Mouse (Mus musculus): ENCODE data around the gene Hspb1.

The Hspb1 gene

DNA sequence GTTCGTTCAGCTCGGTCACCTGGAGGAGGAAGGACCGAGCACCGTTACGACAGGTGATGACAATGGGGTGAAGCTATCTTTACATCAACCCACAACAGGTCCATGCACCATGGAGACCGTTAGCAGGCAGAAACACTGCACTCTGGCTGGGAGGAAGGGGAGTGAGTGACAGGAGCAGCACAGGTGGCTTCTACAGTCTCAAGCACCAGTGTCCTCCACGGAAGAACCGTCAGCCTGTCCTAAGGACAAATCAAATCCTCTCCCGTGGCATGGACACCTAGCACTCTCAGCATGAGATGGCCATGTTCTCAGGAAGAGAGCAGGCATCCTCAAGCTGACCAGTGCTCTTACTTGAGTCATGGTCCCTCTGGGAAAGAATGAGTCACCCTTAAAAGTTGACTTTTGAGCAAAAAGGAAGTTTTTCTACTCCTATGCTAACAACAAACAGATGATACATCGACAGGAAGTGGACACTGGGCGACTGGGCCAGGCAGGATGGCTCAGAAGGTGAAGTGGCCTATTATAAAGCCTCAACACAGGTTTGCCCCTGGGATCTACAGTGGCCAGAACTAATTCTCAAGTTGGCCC is 24.0 kb downstream of the Hspb1 start:
- no peak for DNase-seq (ENCODE audit: low read depth, low spot score)

GRCm38 (mm10) chr5:135913201-135913600 is 25.5 kb downstream of the Hspb1 start:
- no peak for DNase-seq (ENCODE audit: low read depth, low spot score)

DNA sequence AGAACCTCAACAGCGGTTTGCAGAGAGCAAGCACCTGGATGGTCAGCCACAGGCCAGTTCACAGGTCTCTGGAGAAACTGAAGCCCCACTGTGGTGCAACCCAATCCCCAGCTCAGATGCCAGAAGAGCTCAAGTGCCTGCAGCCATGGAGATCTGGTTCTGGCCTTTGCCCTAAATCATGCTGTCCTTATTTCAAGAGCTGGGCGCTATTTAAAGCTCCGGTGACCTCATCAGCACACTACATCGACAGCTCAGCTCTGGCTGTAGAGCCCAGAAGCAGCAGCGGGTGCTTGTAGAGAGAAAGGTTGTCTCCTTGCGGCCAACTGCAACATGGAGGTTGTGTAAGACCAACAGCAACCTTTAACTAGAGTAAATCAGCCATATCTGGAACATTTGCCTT is 26.4 kb downstream of the Hspb1 start:
- no peak for DNase-seq (ENCODE audit: low read depth, low spot score)

- no peak for DNase-seq (ENCODE audit: low read depth, low spot score)
These were observed 28.4 kb downstream of the Hspb1 start for GRCm38 (mm10) chr5:135916051-135916565.

GRCm38 (mm10) chr5:135916601-135917000 is 28.9 kb downstream of the Hspb1 start:
- no peak for DNase-seq (ENCODE audit: low read depth, low spot score)

DNA sequence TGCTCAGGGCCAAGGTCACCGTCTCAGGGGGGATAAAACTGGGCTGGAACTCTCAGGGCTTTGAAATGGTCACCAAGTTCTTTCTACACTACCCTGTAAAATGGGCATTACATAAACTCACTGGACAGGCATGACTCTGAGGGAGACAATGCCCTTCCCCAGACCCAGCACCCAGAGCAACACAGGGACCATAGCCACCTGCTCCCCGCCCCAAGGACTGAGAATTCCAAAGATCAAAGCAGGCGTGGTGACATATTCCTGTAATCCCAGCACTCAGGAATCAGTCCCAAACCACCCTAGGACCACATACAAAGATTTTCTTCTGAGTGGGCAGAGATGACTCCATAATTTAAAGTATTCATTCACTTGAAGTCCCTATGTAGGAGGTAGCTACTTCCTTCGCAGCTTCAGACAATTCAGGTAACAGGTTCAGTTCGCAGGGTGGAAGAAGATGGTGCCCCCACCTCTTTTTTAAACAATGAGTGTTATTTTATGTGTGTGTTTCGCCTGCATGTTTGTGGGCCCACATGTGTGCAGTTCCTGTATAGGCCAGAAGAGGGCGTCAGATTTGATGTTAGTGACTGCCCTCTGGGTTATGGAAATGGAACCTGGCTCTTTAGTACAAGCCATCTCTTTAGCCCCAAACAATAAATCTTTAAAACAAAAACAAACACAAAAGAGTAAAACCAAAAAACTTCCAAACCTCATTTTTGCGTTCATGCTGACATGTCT is 29.8 kb downstream of the Hspb1 start:
- DNase-seq (ENCODE audit: low read depth, low spot score), result no peak

GRCm38 (mm10) chr5:135918059-135918437 is 30.3 kb downstream of the Hspb1 start:
- DNase-seq (ENCODE audit: low read depth, low spot score), result no peak

DNA sequence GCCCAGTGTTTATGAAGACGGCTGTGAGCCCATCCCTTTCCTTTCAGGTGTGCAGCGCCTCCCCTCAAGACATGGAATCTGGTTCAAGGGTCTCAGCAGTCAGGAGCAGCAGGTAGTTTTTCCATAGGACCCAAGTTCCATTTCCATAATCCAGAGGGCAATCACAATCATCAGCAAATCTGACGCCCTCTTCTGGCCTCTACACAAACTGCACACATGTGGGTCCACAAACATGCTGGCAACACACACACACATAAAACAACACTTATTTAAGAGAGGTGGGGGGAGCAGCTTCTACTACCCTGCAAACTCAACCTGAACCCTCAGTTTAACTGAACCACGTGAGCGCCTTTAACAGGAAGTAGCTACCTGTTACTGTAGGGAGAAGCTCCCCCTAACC is 30.9 kb downstream of the Hspb1 start:
- DNase-seq (ENCODE audit: low read depth, low spot score), result no peak

DNA sequence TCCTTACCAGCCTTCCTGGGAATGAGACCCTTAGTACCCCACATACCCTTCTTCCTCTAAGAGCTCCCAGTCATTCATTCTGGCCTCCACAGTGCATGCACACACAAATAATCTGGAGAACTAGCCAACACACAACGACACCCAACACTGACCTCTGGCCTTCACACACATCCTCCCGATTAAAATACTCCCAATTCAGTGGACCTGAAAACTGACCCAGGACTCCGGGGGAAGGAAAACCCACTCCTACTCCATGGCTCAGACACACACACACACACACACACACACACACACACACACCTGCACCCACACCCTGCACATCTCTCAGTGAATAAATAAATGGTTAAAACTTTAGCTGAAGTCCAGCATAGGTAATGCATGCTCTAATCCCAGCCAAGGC is 32.2 kb downstream of the Hspb1 start:
- DNase-seq (ENCODE audit: low read depth, low spot score), result no peak

DNA sequence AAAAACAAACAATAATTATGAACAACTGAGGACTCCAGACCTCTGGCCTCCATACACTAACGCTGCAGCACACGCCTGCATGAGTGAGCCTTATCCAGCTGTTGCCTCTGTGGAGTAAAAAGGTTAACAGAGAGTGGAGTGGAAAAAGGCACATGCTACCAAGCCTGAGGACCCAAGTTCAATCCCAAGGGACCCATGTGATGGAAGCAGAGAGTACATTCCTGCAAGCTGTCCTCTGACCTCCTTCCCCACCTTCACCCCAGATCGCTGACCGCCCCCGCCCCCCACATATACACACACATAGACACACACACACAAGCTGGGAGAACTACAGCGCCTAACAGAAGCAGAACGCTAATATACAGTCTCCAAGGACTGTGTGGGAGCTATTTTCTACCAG is 36.2 kb downstream of the Hspb1 start:
- no peak for DNase-seq (ENCODE audit: low read depth, low spot score)

DNA sequence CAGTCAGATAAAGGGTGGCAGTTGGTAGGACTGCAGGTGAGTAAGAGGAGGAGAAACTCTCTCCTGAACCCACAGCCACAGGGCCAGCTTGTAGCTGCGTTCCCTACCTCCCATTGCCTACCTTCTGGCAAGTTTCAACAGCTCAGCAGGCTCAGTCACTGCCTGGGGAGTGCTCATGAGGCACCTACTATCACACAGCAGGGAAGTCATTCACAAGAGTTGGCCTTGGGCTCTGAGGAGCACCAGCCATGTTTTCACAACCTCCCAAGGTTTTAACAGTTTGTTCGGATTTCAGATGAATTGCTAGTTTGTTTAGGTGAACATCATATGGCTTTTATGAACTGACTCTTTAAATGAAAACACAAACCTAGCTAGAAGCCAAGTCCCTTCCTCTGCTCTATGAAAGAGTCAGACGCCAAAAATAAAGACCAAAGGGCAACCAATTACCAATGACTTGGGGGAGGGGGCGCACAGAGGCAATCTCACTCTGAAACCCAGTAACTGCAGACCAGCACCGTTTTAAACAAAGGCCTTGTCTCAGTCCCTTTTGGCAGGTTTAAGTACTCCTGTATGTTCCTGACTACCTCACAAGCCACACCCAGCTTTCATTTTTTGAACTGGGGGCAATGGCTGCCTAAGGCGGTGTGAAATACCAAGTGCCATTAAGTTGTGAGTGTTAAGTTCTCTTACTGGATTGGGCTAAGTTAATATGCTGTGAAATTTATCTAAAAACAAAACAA is 42.1 kb downstream of the Hspb1 start:
- DNase-seq (ENCODE audit: low read depth, low spot score), result no peak

GRCm38 (mm10) chr5:135931526-135931925 is 43.8 kb downstream of the Hspb1 start:
- DNase-seq (ENCODE audit: low read depth, low spot score), result no peak

GRCm38 (mm10) chr5:135932359-135932758 is 44.6 kb downstream of the Hspb1 start:
- no peak for DNase-seq (ENCODE audit: low read depth, low spot score)

GRCm38 (mm10) chr5:135933222-135933899 is 45.6 kb downstream of the Hspb1 start:
- DNase-seq (ENCODE audit: low read depth, low spot score), result no peak

- peak; percentile 35 for DNase-seq (ENCODE audit: low read depth, low spot score)
These were observed 46.3 kb downstream of the Hspb1 start for GRCm38 (mm10) chr5:135933900-135934441.

GRCm38 (mm10) chr5:135934481-135935175 is 46.9 kb downstream of the Hspb1 start, which contains the start of gene Ywhag:
Gene Ywhag (minus strand): TSS chr5:135934616.
- DNase-seq (ENCODE audit: low read depth, low spot score), result peak; percentile 97

GRCm38 (mm10) chr5:135935176-135935523 is 47.4 kb downstream of the Hspb1 start:
- no peak for DNase-seq (ENCODE audit: low read depth, low spot score)

DNA sequence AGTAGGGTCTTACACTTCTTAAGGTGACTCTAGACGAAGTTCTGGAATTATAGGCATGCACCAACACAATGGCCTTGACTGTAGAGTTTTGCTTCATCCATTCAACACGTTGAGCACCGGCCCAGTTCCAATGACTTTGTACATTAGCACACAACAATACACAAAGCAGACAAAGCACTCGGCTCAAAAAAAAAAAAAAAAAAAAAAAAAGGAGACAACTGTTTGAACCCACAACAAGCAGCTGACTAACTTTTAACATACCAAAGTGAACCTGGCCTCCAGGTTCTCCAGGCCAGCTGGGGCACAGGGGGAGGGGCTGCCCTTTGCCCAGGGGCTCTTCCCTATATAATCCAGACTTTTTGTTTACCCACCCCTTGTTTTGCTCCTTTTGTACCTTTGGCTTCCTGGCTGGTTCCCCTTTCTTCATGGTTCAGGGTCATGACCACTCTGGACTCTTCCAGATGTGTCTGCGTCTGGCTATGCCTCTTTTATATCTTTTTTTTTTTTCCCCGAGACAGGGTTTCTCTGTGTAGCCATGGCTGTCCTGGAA is 48.0 kb downstream of the Hspb1 start:
- no peak for DNase-seq (ENCODE audit: low read depth, low spot score)
